Mouse (Mus musculus): Measurements from ENCODE around the gene Etl4. TPM values are rescaled to one million over a fixed set of nuclear protein-coding genes. Genes with fewer than 3 reads are reported as not detected.

The Etl4 gene
- polyA plus RNA-seq, 1 experiment, result not detected

GRCm38 (mm10) chr2:20723990-20724745 is 814.6 kb downstream of the Etl4 start:
- no peaks in the 10 kb centered on the region for H3K4me1 ChIP-seq (ENCODE audit: control insufficient read depth)
- no peaks in the 10 kb centered on the region for H3K27me3 ChIP-seq (ENCODE audit: control insufficient read depth)
- no peak for TF ChIP-seq GATA1 (IDR thresholded peaks at IDR 0.05; ENCODE audit: low read length)
- TF ChIP-seq TAL1 (IDR thresholded peaks at IDR 0.05; ENCODE audit: low read length), result no peak
- no peak overlapping the region for H3K4me3 ChIP-seq (replicated peaks)
- no peaks in the 10 kb centered on the region for H3K36me3 ChIP-seq (ENCODE audit: control insufficient read depth)
- H3K9me3 ChIP-seq (ENCODE audit: control insufficient read depth, low read length), result no peaks in the 10 kb centered on the region

- Histone ChIP-seq H3K4me3 (replicated peaks) (no peak overlapping the region), H3K36me3 (ENCODE audit: control insufficient read depth) (no peaks in the 10 kb centered on the region), H3K4me1 (ENCODE audit: control insufficient read depth) (no peaks in the 10 kb centered on the region), H3K27me3 (ENCODE audit: control insufficient read depth) (no peaks in the 10 kb centered on the region), H3K9me3 (ENCODE audit: control insufficient read depth, low read length) (no peaks in the 10 kb centered on the region)
- TF ChIP-seq GATA1 (IDR thresholded peaks at IDR 0.05; ENCODE audit: low read length) (no peak), TAL1 (IDR thresholded peaks at IDR 0.05; ENCODE audit: low read length) (no peak)
Measured at GRCm38 (mm10) chr2:20726974-20727373, 817.4 kb downstream of the Etl4 start.

- Histone ChIP-seq H3K9me3 (ENCODE audit: control insufficient read depth, low read length) (no peaks in the 10 kb centered on the region), H3K4me1 (ENCODE audit: control insufficient read depth) (no peaks in the 10 kb centered on the region), H3K36me3 (ENCODE audit: control insufficient read depth) (no peaks in the 10 kb centered on the region), H3K4me3 (replicated peaks) (no peak overlapping the region), H3K27me3 (ENCODE audit: control insufficient read depth) (no peaks in the 10 kb centered on the region)
- TF ChIP-seq GATA1 (IDR thresholded peaks at IDR 0.05; ENCODE audit: low read length), result no peak
- no peak for TF ChIP-seq TAL1 (IDR thresholded peaks at IDR 0.05; ENCODE audit: low read length)
Measured at GRCm38 (mm10) chr2:20727752-20728438, 818.3 kb downstream of the Etl4 start.

GRCm38 (mm10) chr2:20735444-20735843 is 825.9 kb downstream of the Etl4 start:
- H3K4me1 ChIP-seq (ENCODE audit: control insufficient read depth), result no peaks in the 10 kb centered on the region
- no peak overlapping the region for H3K4me3 ChIP-seq (replicated peaks)
- H3K36me3 ChIP-seq (ENCODE audit: control insufficient read depth), result no peaks in the 10 kb centered on the region
- no peaks in the 10 kb centered on the region for H3K27me3 ChIP-seq (ENCODE audit: control insufficient read depth)
- TF ChIP-seq TAL1 (IDR thresholded peaks at IDR 0.05; ENCODE audit: low read length), result no peak
- H3K9me3 ChIP-seq (ENCODE audit: control insufficient read depth, low read length), result no peaks in the 10 kb centered on the region

GRCm38 (mm10) chr2:20736324-20737015 is 826.9 kb downstream of the Etl4 start:
- Histone ChIP-seq H3K4me1 (ENCODE audit: control insufficient read depth) (no peaks in the 10 kb centered on the region), H3K27me3 (ENCODE audit: control insufficient read depth) (no peaks in the 10 kb centered on the region), H3K9me3 (ENCODE audit: control insufficient read depth, low read length) (no peaks in the 10 kb centered on the region), H3K4me3 (replicated peaks) (no peak overlapping the region), H3K36me3 (ENCODE audit: control insufficient read depth) (no peaks in the 10 kb centered on the region)
- no peak for TF ChIP-seq TAL1 (IDR thresholded peaks at IDR 0.05; ENCODE audit: low read length)
- no peak for TF ChIP-seq GATA1 (IDR thresholded peaks at IDR 0.05; ENCODE audit: low read length)

GRCm38 (mm10) chr2:20737112-20737808 is 827.7 kb downstream of the Etl4 start:
- Histone ChIP-seq H3K4me1 (ENCODE audit: control insufficient read depth) (no peaks in the 10 kb centered on the region), H3K27me3 (ENCODE audit: control insufficient read depth) (no peaks in the 10 kb centered on the region), H3K9me3 (ENCODE audit: control insufficient read depth, low read length) (no peaks in the 10 kb centered on the region), H3K4me3 (replicated peaks) (no peak overlapping the region), H3K36me3 (ENCODE audit: control insufficient read depth) (no peaks in the 10 kb centered on the region)
- TF ChIP-seq TAL1 (IDR thresholded peaks at IDR 0.05; ENCODE audit: low read length), result no peak
- TF ChIP-seq GATA1 (IDR thresholded peaks at IDR 0.05; ENCODE audit: low read length), result no peak

GRCm38 (mm10) chr2:20737837-20738236 is 828.3 kb downstream of the Etl4 start:
- H3K9me3 ChIP-seq (ENCODE audit: control insufficient read depth, low read length), result no peaks in the 10 kb centered on the region
- no peaks in the 10 kb centered on the region for H3K36me3 ChIP-seq (ENCODE audit: control insufficient read depth)
- no peaks in the 10 kb centered on the region for H3K4me1 ChIP-seq (ENCODE audit: control insufficient read depth)
- no peak for TF ChIP-seq GATA1 (IDR thresholded peaks at IDR 0.05; ENCODE audit: low read length)
- H3K27me3 ChIP-seq (ENCODE audit: control insufficient read depth), result no peaks in the 10 kb centered on the region
- H3K4me3 ChIP-seq (replicated peaks), result no peak overlapping the region

- no peaks in the 10 kb centered on the region for H3K36me3 ChIP-seq (ENCODE audit: control insufficient read depth)
- no peaks in the 10 kb centered on the region for H3K4me1 ChIP-seq (ENCODE audit: control insufficient read depth)
- no peaks in the 10 kb centered on the region for H3K27me3 ChIP-seq (ENCODE audit: control insufficient read depth)
- H3K4me3 ChIP-seq (replicated peaks), result no peak overlapping the region
- no peak for TF ChIP-seq TAL1 (IDR thresholded peaks at IDR 0.05; ENCODE audit: low read length)
- no peak for TF ChIP-seq GATA1 (IDR thresholded peaks at IDR 0.05; ENCODE audit: low read length)
- H3K9me3 ChIP-seq (ENCODE audit: control insufficient read depth, low read length), result no peaks in the 10 kb centered on the region
Measured at GRCm38 (mm10) chr2:20747723-20748122, 838.1 kb downstream of the Etl4 start.

- Histone ChIP-seq H3K4me1 (ENCODE audit: control insufficient read depth) (no peaks in the 10 kb centered on the region), H3K27me3 (ENCODE audit: control insufficient read depth) (no peaks in the 10 kb centered on the region), H3K4me3 (replicated peaks) (no peak overlapping the region), H3K36me3 (ENCODE audit: control insufficient read depth) (no peaks in the 10 kb centered on the region), H3K9me3 (ENCODE audit: control insufficient read depth, low read length) (no peaks in the 10 kb centered on the region)
- TF ChIP-seq TAL1 (IDR thresholded peaks at IDR 0.05; ENCODE audit: low read length) (no peak), GATA1 (IDR thresholded peaks at IDR 0.05; ENCODE audit: low read length) (no peak)
Measured at GRCm38 (mm10) chr2:20748481-20748880, 838.9 kb downstream of the Etl4 start.

All from erythroblast, embryonic 14.5 days (primary cell).